Mouse (Mus musculus): ENCODE data around the gene Mycl.

- TF ChIP-seq CTCF (IDR thresholded peaks at IDR 0.05; ENCODE audit: insufficient read depth, low read length) (no peak), POLR2A (IDR thresholded peaks at IDR 0.05; ENCODE audit: borderline replicate concordance, extremely low read depth, low read depth, low read length) (no peak)
These were observed 23.8 kb upstream of the Mycl start for GRCm38 (mm10) chr4:122971646-122972045.

All from lung, adult 2 months (tissue).